Mouse (Mus musculus) MEL-GATA-1-ER (cell line): Measurements from ENCODE around the gene Coro1a.
"Not testable (repeated sequence)": the region's sequence is repeated elsewhere in the genome, so short reads cannot be mapped to it uniquely, and the experiment has no call there.

Source experiments
- DNase-seq: peaks from one replicate; pipeline ENCODE4 v3.0.0-alpha.2; 2012; ENCODE audit warnings: low read depth; ENCODE audit errors: extremely low read depth

Coro1a gene

DNA sequence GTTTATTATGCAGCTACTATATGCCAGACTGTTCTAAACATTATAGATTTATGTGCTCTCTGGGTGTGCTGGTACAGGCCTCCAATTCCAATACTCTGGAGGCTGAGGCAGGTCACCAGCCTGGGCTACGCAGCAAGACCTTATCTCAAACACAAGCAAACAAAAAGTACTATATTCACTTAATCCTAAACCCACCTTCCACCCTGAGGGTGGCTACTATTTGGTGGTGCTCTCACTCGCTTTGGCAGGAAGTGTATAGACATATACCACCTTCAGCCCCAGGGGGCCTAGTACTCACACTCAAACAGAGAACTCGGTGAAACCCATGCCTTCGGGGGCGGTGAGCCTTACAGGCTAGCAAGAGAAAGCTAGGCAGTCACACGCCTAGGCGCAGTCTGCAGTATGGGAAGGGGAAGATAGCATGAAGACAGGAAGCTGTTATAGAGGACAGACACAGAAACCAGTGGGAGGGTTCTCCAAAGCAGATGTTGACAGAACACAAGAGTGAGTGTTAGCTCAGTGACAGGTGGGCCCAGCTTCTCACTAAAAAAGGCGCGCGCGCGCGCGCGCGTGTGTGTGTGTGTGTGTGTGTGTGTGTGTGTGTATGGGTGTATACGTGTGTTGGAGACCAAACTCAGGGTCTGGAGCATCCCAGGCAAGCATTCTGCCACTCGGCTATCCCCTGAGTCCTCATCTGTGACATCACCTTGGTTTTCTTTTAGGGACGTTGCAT lies at the start of gene Coro1a:
TSS of gene Coro1a (minus strand) at position 346 of the 733 bp plus-strand sequence.
- peak; percentile 84 for DNase-seq

GRCm38 (mm10) chr7:126754866-126755265 lies 47.3 kb upstream of the Coro1a start:
- DNase-seq = peak; percentile 59

- no peak for DNase-seq
Measured at GRCm38 (mm10) chr7:126749582-126750343, 42.2 kb upstream of the Coro1a start.

- DNase-seq = no peak
Measured at GRCm38 (mm10) chr7:126748824-126749223, 41.2 kb upstream of the Coro1a start.

- DNase-seq = no peak
Measured at GRCm38 (mm10) chr7:126746798-126747197, 39.2 kb upstream of the Coro1a start.

DNA sequence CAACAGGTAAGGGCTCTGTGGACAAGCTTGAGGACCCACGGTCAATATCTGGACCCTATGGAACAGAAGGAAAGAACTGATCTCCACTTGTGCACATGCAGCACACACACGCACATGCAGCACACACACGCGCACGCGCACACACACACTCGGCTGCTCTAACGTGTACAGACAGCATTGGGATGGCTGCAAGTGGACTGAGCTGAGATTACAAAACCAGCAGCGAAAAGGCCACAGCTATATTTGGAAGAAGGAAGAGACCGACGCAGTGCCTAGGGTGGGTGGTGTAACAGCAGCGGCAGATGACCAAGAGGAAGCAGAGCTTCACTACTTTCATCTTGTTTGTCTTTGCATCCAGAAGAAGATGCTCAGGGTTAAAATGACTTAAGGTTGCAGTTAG lies 38.5 kb upstream of the Coro1a start:
- DNase-seq = no peak

DNA sequence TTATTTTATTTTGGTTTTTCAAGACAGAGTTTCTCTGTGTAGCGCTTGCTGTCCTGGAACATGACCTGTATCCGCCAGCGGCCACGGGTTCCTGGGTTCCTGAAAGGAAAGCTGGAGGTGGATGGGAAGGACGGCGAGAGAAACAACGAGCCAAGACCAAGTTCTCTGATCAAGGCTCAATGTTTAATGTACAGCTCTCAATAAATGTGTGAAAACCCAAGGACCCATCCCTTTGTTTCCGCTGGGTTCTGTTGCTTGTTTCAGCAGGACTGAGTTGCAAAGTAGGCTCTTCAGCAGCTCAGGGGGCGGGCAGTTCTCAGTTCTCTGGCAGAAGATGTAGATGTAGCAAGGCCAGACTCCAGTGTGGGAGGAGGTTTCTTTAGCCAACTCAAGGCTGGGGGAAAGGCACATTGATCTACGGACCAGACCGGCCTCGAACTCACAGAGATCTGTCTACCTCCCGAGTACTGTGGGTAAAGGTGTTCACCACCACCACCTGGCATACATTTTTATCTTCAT lies 34.4 kb upstream of the Coro1a start:
- DNase-seq = no peak

GRCm38 (mm10) chr7:126741452-126741851 lies 33.9 kb upstream of the Coro1a start:
- no peak for DNase-seq

DNA sequence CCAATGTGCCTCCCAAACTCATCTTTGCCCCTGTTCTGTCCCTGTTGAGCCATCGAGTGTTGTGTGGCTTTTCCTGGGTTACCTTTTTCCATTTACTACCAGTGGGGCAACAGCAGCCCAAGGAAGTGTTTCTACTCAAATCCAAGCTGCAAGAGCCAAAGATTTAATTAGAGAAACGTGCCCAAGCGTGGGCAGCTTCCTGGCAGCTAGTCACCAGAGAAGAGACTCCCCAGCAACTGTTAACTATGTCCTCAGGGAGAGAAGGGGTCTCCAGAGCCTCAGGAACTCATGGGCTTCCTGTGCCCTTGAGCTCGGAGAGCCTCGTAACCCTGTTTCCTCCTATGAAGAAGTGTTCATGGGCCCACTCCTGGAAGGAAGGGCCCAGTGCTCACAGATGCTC lies 33.4 kb upstream of the Coro1a start:
- DNase-seq = no peak

GRCm38 (mm10) chr7:126740132-126740735 lies 32.6 kb upstream of the Coro1a start:
- DNase-seq = no peak

- DNase-seq = no peak
Measured at GRCm38 (mm10) chr7:126739551-126739950, 32.0 kb upstream of the Coro1a start.

DNA sequence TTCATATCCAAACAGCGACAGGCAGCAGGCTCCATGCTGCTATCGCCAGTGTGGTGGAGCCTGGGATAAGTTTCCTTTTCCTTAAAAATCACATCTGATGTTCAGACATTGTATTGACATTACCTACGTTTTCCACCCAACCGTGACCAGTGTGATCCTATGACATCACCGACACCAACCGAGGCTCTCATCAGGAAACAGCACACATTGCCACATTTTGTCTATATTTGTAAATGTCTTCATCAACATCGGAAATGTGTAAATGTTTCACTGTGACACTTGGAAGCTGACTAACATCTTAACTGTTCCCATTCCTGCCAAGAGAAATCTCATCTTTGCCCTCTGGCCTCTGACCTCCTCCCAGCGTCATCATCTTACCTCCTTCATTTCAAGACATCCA lies 28.5 kb upstream of the Coro1a start:
- no peak for DNase-seq

GRCm38 (mm10) chr7:126730256-126730789 lies 22.7 kb upstream of the Coro1a start:
- DNase-seq = not testable (repeated sequence)

GRCm38 (mm10) chr7:126725667-126726066 lies 18.1 kb upstream of the Coro1a start:
- DNase-seq = no peak

GRCm38 (mm10) chr7:126725077-126725476 lies 17.5 kb upstream of the Coro1a start:
- DNase-seq = no peak

- DNase-seq = no peak
Measured at GRCm38 (mm10) chr7:126721635-126722034, 14.0 kb upstream of the Coro1a start.

DNA sequence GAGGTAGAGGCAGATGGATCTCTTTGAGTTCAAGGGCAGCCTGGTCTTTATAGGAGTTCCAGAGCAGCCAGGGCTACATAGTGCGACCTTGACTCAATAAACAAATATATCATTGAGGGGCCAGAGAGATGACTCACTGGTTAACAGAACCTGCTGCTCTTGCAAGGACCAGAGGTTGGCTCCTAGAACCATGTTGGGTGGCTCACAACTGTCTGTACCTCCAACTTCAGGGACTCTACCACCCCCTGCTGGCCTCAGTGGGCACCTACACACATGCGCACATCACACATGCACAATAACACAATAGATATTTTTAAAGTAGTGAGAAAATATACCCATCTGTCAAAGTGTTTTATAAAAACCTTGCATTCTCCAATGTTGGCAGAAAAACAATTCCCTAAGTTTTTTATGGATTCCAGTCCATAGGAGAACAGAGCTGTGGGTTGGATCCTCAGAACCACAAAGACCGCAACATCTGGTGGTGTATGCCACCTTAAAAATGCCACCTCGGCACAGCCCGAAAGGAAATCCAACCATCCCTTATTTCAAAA lies 11.3 kb upstream of the Coro1a start:
- no peak for DNase-seq

DNA sequence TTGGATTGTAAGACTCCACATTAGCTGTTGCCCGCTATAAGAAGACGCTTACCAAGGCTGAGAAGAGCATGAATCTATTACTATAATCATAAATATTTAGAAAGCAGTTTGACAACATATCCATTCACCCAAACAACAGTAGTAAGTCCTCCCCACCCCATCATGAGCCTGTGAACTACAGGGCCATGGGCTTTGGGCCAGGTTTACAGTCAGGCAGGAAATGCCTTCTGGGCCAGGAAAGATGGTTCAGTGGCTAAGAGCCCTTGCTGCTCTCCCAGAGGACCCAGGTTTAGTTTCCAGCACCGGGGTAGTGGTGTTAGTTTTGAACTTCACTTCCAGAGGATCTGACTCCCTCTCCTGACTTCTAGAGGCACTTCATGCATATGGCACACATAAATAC lies 10.0 kb upstream of the Coro1a start:
- DNase-seq = no peak

- no peak for DNase-seq
Measured at GRCm38 (mm10) chr7:126715679-126716078, 8.1 kb upstream of the Coro1a start.

DNA sequence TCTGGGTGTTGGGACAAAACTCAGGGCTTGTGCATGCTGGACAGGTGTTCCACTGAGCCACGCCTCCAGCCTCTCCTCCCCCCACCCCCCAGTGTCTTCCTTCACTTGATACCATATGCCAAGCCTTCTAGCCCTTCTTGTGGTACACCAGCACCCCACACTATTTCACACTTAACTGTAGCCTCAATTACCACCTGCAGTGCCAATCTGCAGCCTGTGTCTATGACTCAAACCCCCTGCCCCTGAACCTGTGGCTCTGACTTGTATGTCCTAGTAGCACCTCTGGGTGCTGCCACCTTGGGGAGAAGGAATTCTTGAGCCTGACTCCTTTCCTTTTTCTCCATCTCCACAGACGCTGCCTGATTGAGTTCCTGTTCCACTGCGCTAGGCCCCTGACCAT lies 4.3 kb upstream of the Coro1a start:
- no peak for DNase-seq

DNA sequence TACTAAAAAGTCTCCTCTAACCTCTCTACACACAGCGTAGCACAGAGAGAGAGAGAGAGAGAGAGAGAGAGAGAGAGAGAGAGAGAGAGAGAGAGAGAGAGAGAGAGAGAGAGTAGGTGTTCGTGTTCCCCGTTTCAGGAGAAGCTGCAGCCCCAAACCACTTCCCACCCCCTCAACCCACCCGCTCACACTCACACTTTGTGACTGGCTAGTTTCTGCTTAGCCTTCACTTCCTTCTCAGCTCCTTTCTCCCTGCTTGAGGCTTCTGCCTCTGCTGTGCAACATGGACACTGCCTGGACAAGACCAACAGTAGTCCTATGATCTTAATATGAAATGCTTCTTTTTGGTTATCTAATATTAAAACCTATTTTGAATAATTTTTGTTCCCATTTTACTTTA lies 2.7 kb upstream of the Coro1a start:
- DNase-seq = no peak
